Comparison of ENCODE assay signal across 21 mouse cellular contexts in the genomic region with DNA sequence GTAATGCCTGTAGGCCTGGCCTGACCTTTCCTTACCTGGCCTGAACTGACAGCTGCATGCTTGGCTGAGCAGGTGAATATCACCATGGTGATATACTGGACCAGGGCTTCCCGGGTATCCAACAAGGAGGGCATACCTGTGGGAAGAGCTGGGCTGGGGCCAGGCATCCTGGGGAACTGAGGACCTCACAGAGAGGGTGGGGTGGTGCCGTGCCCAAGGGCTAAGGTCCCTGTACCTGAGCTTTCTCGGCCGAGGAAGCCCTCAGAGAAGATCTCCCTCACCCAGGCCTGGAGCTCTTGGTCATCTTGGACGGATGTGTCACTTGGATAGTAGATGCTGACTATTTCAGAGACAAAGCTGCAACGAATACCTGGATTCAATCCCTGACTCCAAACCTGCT. TPM values are rescaled to one million over a fixed set of nuclear protein-coding genes. Genes with fewer than 3 reads are reported as not detected.
"Had no signal": no experiment of that assay in that cellular context is flagged by ENCODE, and none has a peak within 500 bp of the region (broad histone marks: within the 10 kb centered on the region; RNA-seq: fewer than 3 reads in every experiment).

No protein-coding gene starts in this region.

- DNase-seq: retina, postnatal 1 day; right cerebral cortex, adult 18-20 months; right cerebral cortex, postnatal 14 days; right cerebral cortex, postnatal 25 days; right cerebral cortex, postnatal 4 days; spleen, adult 18-20 months; thymus, adult 18-20 months; thymus, adult 2 months; thymus, postnatal 14 days; thymus, postnatal 25 days; thymus, postnatal 36 days; thymus, postnatal 4 days had no signal

- H3K9me3 ChIP-seq: neural tube, embryonic 15.5 days; stomach, embryonic 15.5 days had no signal

- H3K4me1 ChIP-seq: neural tube, embryonic 15.5 days; stomach, embryonic 15.5 days had no signal

- H3K36me3 ChIP-seq: neural tube, embryonic 15.5 days; stomach, embryonic 15.5 days had no signal

- H3K27ac ChIP-seq: neural tube, embryonic 15.5 days; stomach, embryonic 15.5 days; stomach, postnatal 0 days had no signal

- H3K27me3 ChIP-seq: neural tube, embryonic 15.5 days; stomach, embryonic 15.5 days had no signal

- H3K4me3 ChIP-seq: neural tube, embryonic 15.5 days; stomach, embryonic 15.5 days had no signal

- H3K9ac ChIP-seq: neural tube, embryonic 15.5 days; stomach, embryonic 15.5 days had no signal

- H3K4me2 ChIP-seq: neural tube, embryonic 15.5 days; stomach, embryonic 15.5 days had no signal

RNA-seq across cellular contexts. Expression of a gene that starts 11.7 kb away (rescaled TPM):
- total RNA-seq: neutrophil, adult 5-6 weeks had no signal
- polyA plus RNA-seq: small intestine, adult 2 months; stomach, embryonic 14.5 days had no signal

RNA-seq across cellular contexts. Expression of a gene that starts 29.1 kb away (rescaled TPM):
- total RNA-seq: neutrophil, adult 5-6 weeks had no signal
- polyA plus RNA-seq: small intestine, adult 2 months; spleen, adult 2 months; stomach, embryonic 14.5 days had no signal

RNA-seq across cellular contexts. Expression of a gene that starts 50.9 kb away (rescaled TPM):
- total RNA-seq: neutrophil, adult 5-6 weeks had no signal
- polyA plus RNA-seq: small intestine, adult 2 months; stomach, embryonic 16.5 days; thymus, postnatal 0 days had no signal
